Mouse (Mus musculus): ENCODE measurements around the gene Coa7.

- TF ChIP-seq POLR2A (IDR thresholded peaks at IDR 0.05; ENCODE audit: borderline replicate concordance, insufficient read depth, low read length) (no peak), CTCF (IDR thresholded peaks at IDR 0.05; ENCODE audit: borderline replicate concordance, insufficient read depth, low read depth, low read length) (no peak)
Observed at GRCm38 (mm10) chr4:108337817-108338216, 9.9 kb downstream of the Coa7 start.

Data from cerebellum, adult 2 months (tissue).